Mouse (Mus musculus): ENCODE measurements at regions not wholly inside any gene's neighbourhood (a gene's known extent, or its start where the extent isn't known, plus 50 kb on each side); places are given as distances from the start of the nearest gene placed in this dataset.

DNA sequence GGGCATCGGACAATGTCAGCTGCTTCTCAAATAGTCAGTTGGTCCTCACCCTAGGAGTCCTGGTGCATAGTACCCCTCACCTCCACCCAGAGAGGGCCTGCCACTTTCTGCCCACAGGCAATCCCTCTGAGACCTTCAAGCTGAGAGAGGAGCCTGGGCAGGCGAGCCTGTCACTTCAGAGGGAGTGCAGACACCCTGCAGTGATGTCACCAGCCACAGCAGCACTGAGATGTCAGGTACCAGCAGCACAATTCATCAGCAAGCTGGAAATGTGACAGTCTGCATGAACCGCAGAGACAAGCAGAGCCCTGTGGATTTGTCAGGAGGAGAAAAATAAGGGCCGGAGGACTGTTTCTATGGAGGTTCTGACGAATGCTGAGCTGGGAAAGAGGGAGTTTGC is 324.3 kb downstream of the Qk start:
- no peaks in the 10 kb centered on the region for H3K27me3 ChIP-seq (ENCODE audit: control insufficient read depth, insufficient read depth, low read length)
- ATAC-seq (ENCODE audit: low FRiP score) (no peak), DNase-seq (ENCODE audit: low spot score) (no peak)
- H3K9me3 ChIP-seq (ENCODE audit: control insufficient read depth, low read length) = no peaks in the 10 kb centered on the region
- 63% methylated on average over 5 of the region's 5 CpGs for WGBS
- H3K36me3 ChIP-seq (ENCODE audit: control insufficient read depth, insufficient read depth, low read length) = no peaks in the 10 kb centered on the region
- H3K27ac ChIP-seq (ENCODE audit: low read depth, low read length) = no peak overlapping the region
- no peaks in the 10 kb centered on the region for H3K4me1 ChIP-seq (replicated peaks; ENCODE audit: control insufficient read depth, insufficient read depth, low read length)
- H3K9ac ChIP-seq (ENCODE audit: low read depth, low read length) = no peak overlapping the region
- no peak overlapping the region for H3K4me2 ChIP-seq (replicated peaks; ENCODE audit: low read depth, low read length)
- no peak overlapping the region for H3K4me3 ChIP-seq (ENCODE audit: low read depth, low read length)

DNA sequence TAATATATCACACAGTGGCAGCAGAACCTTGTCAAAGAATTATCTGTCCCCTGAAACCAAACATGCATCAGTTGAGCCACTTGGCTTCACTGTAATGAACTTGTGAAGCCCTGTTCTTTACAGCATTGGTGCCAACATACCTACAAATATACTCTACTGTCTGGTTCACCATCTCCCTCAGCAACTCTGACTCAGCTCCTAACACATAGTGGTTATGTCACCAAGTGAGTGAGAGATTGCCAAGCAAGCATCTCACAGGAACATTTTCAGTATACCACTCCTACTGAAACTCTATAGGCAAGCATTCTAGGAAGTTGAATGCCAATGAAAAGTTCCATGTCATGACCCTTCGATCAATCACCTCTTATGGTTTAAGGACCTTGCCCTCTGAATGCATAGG is 321.2 kb upstream of the Pabpc6 start:
- DNase-seq (ENCODE audit: low spot score) (no peak), ATAC-seq (ENCODE audit: low FRiP score) (no peak)
- Histone ChIP-seq H3K27ac (ENCODE audit: low read depth, low read length) (no peak overlapping the region), H3K4me2 (replicated peaks; ENCODE audit: low read depth, low read length) (no peak overlapping the region), H3K36me3 (ENCODE audit: control insufficient read depth, insufficient read depth, low read length) (no peaks in the 10 kb centered on the region), H3K9ac (ENCODE audit: low read depth, low read length) (no peak overlapping the region), H3K27me3 (ENCODE audit: control insufficient read depth, insufficient read depth, low read length) (no peaks in the 10 kb centered on the region), H3K9me3 (ENCODE audit: control insufficient read depth, low read length) (peaks cover 4% of the 10 kb centered on the region; the same call in 1 of the 2 replicates), H3K4me3 (ENCODE audit: low read depth, low read length) (no peak overlapping the region), H3K4me1 (replicated peaks; ENCODE audit: control insufficient read depth, insufficient read depth, low read length) (no peaks in the 10 kb centered on the region)
- 87% methylated on average over 1 of the region's 1 CpGs for WGBS

DNA sequence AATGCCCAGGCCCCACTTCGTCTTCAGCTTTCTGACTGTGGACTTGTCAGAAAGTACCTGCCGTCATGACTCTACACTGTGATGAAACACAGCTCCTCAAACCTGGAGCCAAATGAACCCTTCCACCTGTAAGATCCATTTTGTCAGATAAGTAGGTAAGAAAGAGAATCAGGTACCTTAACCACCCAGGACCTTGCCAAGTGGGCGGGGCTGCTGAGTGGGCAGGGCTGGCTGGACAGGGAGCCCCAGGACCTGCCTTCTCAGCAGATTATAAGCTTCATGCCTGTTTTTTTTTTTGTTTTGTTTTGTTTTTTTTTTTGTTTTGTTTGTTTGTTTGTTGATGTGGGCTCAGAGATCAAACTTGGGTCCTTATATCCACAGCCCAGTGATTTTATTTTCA is 311.8 kb upstream of the Pabpc6 start:
- DNase-seq (ENCODE audit: low spot score) = no peak
- Histone ChIP-seq H3K27me3 (ENCODE audit: control insufficient read depth, insufficient read depth, low read length) (no peaks in the 10 kb centered on the region), H3K4me1 (replicated peaks; ENCODE audit: control insufficient read depth, insufficient read depth, low read length) (no peaks in the 10 kb centered on the region), H3K27ac (ENCODE audit: low read depth, low read length) (no peak overlapping the region), H3K9ac (ENCODE audit: low read depth, low read length) (no peak overlapping the region), H3K9me3 (ENCODE audit: control insufficient read depth, low read length) (peaks cover 2% of the 10 kb centered on the region; the same call in 1 of the 2 replicates), H3K4me2 (replicated peaks; ENCODE audit: low read depth, low read length) (no peak overlapping the region), H3K36me3 (ENCODE audit: control insufficient read depth, insufficient read depth, low read length) (no peaks in the 10 kb centered on the region), H3K4me3 (ENCODE audit: low read depth, low read length) (no peak overlapping the region)
- 97% methylated on average over 3 of the region's 3 CpGs for WGBS
- no peak for ATAC-seq (ENCODE audit: low FRiP score)

DNA sequence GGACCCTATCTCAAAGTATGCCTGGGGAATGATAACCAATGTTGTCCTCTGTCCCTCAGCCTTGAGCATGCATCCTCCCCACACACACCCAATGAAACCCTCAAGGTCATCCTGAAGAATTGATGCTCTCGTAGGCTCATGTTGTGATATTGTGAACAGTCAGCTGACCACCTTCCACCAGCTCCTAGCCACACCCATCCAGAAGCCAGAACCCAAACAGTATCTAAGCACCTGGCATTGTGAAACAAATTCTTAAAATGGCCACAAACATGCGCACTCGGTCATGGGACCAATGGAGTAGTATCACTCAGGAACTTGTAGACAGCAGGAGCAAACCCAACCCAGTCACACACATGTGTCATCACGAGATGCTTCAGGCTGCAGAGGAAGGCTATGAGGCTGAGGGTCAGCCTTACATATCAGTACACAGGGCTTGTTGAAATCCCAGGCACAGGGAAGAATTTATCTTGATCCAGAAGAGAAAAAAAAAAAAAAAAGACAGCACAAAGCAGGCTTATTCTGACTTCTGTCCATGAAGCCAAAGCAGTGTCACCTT is 307.4 kb upstream of the Pabpc6 start:
- WGBS = 95% methylated on average over 4 of the region's 4 CpGs
- Histone ChIP-seq H3K36me3 (ENCODE audit: control insufficient read depth, insufficient read depth, low read length) (no peaks in the 10 kb centered on the region), H3K9ac (ENCODE audit: low read depth, low read length) (no peak overlapping the region), H3K4me3 (ENCODE audit: low read depth, low read length) (no peak overlapping the region), H3K27ac (ENCODE audit: low read depth, low read length) (no peak overlapping the region), H3K27me3 (ENCODE audit: control insufficient read depth, insufficient read depth, low read length) (no peaks in the 10 kb centered on the region), H3K4me1 (replicated peaks; ENCODE audit: control insufficient read depth, insufficient read depth, low read length) (no peaks in the 10 kb centered on the region), H3K4me2 (replicated peaks; ENCODE audit: low read depth, low read length) (no peak overlapping the region), H3K9me3 (ENCODE audit: control insufficient read depth, low read length) (no peaks in the 10 kb centered on the region)
- ATAC-seq (ENCODE audit: low FRiP score) (no peak), DNase-seq (ENCODE audit: low spot score) (no peak)

DNA sequence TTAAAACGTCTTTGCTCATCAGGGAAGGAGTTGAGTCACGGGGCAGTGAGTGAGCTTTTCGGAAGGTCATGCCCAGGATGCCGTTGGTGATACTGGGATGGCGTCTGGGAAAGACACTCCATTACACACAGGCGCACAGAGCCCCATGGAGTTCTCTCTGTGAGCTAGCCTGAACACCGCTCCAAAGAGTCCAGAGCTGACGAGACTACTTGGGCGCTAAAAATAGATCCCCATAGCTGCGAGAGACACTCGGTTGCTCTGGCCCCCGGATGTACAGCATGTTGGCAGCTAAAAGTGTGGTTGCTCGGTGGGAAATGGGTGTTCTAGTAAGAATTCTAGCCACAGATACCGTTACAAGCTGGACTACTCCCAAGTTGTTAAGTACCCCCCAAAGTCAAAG is 306.5 kb upstream of the Pabpc6 start:
- WGBS = 85% methylated on average over 14 of the region's 14 CpGs

DNA sequence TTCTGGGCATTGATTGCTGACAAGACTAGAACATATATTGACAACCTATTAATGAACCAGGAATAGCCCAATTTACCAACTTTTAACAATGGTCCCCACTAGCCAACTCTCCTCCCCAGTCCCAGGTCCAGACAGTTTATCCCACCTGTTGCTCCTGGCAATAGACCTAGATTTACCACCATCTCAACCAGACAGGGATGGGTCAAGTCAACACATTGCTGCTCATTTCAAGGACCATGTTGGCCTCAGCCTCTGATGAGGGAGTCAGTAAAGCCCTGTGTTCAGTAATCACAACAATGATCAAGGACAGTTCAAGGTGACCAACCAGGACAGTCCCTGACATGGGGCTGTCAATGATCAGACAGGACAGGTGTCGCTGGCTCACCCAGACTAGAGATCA is 305.6 kb upstream of the Pabpc6 start:
- Histone ChIP-seq H3K9me3 (ENCODE audit: control insufficient read depth, low read length) (no peaks in the 10 kb centered on the region), H3K4me3 (ENCODE audit: low read depth, low read length) (no peak overlapping the region), H3K4me1 (replicated peaks; ENCODE audit: control insufficient read depth, insufficient read depth, low read length) (no peaks in the 10 kb centered on the region), H3K9ac (ENCODE audit: low read depth, low read length) (no peak overlapping the region), H3K27ac (ENCODE audit: low read depth, low read length) (no peak overlapping the region), H3K4me2 (replicated peaks; ENCODE audit: low read depth, low read length) (no peak overlapping the region), H3K36me3 (ENCODE audit: control insufficient read depth, insufficient read depth, low read length) (no peaks in the 10 kb centered on the region), H3K27me3 (ENCODE audit: control insufficient read depth, insufficient read depth, low read length) (no peaks in the 10 kb centered on the region)
- ATAC-seq (ENCODE audit: low FRiP score) (no peak), DNase-seq (ENCODE audit: low spot score) (no peak)
- 88% methylated on average over 1 of the region's 1 CpGs for WGBS

More for the DNA sequence above, 306.5 kb upstream of the Pabpc6 start:
- Histone ChIP-seq H3K9me3 (ENCODE audit: control insufficient read depth, low read length) (no peaks in the 10 kb centered on the region), H3K27ac (ENCODE audit: low read depth, low read length) (no peak overlapping the region), H3K4me2 (replicated peaks; ENCODE audit: low read depth, low read length) (no peak overlapping the region), H3K4me3 (ENCODE audit: low read depth, low read length) (no peak overlapping the region), H3K27me3 (ENCODE audit: control insufficient read depth, insufficient read depth, low read length) (no peaks in the 10 kb centered on the region), H3K4me1 (replicated peaks; ENCODE audit: control insufficient read depth, insufficient read depth, low read length) (no peaks in the 10 kb centered on the region), H3K9ac (ENCODE audit: low read depth, low read length) (no peak overlapping the region), H3K36me3 (ENCODE audit: control insufficient read depth, insufficient read depth, low read length) (no peaks in the 10 kb centered on the region)
- DNase-seq (ENCODE audit: low spot score) = no peak
- ATAC-seq (ENCODE audit: low FRiP score) = no peak

DNA sequence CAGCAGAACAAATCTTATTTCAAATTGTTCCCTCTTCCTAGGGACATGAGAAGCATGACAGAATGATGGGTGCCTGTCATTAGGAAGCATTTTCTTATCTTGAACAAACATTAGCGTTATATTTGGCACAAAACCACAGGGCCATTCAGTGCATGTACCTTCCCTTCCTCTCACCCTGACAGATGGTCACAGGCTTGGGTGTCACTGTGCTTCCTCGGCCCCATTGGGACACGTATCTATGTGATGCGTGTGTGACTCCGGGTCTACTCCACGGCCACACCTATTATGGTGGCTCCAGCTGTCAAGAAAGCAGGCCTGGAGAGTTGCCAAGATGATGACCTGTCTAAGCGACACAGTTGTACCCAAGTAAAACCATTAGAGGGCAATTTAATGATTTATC is 298.5 kb upstream of the Pabpc6 start:
- Histone ChIP-seq H3K4me2 (replicated peaks; ENCODE audit: low read depth, low read length) (no peak overlapping the region), H3K9me3 (ENCODE audit: control insufficient read depth, low read length) (no peaks in the 10 kb centered on the region), H3K27me3 (ENCODE audit: control insufficient read depth, insufficient read depth, low read length) (no peaks in the 10 kb centered on the region), H3K9ac (ENCODE audit: low read depth, low read length) (no peak overlapping the region), H3K27ac (ENCODE audit: low read depth, low read length) (no peak overlapping the region), H3K4me1 (replicated peaks; ENCODE audit: control insufficient read depth, insufficient read depth, low read length) (no peaks in the 10 kb centered on the region), H3K4me3 (ENCODE audit: low read depth, low read length) (no peak overlapping the region), H3K36me3 (ENCODE audit: control insufficient read depth, insufficient read depth, low read length) (no peaks in the 10 kb centered on the region)
- ATAC-seq (ENCODE audit: low FRiP score) = no peak
- WGBS = 68% methylated on average over 7 of the region's 7 CpGs
- no peak for DNase-seq (ENCODE audit: low spot score)

DNA sequence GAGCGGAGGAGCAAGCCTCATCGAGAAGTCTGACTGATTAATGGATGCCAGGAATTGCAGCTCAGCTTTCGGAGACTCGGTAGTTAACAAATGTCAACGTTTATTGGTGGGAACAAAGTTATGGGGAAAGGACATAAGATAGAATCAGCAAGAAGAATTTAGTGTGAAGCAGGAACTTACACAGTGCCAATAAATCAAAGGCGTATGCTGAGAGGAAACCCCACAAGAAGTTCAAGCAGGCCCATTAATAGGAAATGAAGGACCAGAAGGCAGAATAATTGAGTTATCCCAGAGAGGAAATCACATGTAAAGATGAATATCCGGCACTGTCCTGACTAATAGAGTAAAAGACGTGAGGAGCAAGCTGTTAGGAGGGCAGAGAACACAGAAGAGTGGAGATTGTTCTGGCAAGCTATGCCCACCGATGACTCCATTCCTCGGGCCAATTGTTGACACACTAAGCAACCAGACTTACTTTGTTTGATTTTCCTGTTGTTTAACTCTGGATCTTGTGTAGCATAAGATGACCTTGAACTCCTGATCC is 293.4 kb upstream of the Pabpc6 start:
- Histone ChIP-seq H3K4me2 (replicated peaks; ENCODE audit: low read depth, low read length) (no peak overlapping the region), H3K9me3 (ENCODE audit: control insufficient read depth, low read length) (no peaks in the 10 kb centered on the region), H3K4me1 (replicated peaks; ENCODE audit: control insufficient read depth, insufficient read depth, low read length) (no peaks in the 10 kb centered on the region), H3K27ac (ENCODE audit: low read depth, low read length) (no peak overlapping the region), H3K9ac (ENCODE audit: low read depth, low read length) (no peak overlapping the region), H3K36me3 (ENCODE audit: control insufficient read depth, insufficient read depth, low read length) (no peaks in the 10 kb centered on the region), H3K4me3 (ENCODE audit: low read depth, low read length) (no peak overlapping the region), H3K27me3 (ENCODE audit: control insufficient read depth, insufficient read depth, low read length) (no peaks in the 10 kb centered on the region)
- DNase-seq (ENCODE audit: low spot score) (no peak), ATAC-seq (ENCODE audit: low FRiP score) (no peak)
- 92% methylated on average over 10 of the region's 10 CpGs for WGBS

DNA sequence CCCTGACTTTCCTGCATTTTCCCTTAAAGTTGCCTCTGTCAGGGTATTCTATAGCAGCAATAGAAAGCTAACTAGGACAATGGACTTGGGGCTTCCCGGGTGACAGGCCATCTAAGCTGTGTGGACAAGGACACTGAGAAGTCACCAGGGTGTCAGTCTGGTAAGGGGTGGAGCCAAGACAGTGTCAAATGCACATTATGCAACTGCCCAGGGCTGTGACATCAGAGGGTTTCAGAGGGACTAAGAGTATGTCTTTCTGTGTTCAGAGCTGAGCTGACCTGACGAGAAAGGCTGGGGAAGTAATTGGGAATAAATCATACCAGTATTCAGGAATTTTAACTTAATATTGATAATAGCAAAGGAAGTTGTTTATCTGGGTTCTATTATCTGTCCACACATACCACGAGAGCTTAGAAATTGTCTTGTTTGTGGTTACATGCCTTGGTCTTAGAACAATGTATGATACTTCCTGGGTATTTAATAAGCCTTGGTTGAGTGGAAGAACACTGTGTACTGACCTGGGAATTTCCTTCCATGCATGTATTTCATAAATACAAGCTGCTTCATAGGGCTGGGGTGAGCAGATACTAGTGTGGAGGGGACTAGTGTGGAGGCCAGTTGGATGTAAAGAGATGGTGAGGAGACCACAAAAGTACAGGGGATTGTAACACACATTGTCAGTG is 279.6 kb upstream of the Pabpc6 start:
- Histone ChIP-seq H3K27ac (ENCODE audit: low read depth, low read length) (no peak overlapping the region), H3K4me2 (replicated peaks; ENCODE audit: low read depth, low read length) (no peak overlapping the region), H3K36me3 (ENCODE audit: control insufficient read depth, insufficient read depth, low read length) (no peaks in the 10 kb centered on the region), H3K4me3 (ENCODE audit: low read depth, low read length) (no peak overlapping the region), H3K9me3 (ENCODE audit: control insufficient read depth, low read length) (no peaks in the 10 kb centered on the region), H3K9ac (ENCODE audit: low read depth, low read length) (no peak overlapping the region), H3K27me3 (ENCODE audit: control insufficient read depth, insufficient read depth, low read length) (no peaks in the 10 kb centered on the region), H3K4me1 (replicated peaks; ENCODE audit: control insufficient read depth, insufficient read depth, low read length) (no peaks in the 10 kb centered on the region)
- 65% methylated on average over 3 of the region's 3 CpGs for WGBS
- ATAC-seq (ENCODE audit: low FRiP score) (no peak), DNase-seq (ENCODE audit: low spot score) (no peak)
